Mouse (Mus musculus) layer of hippocampus, postnatal 36 days (tissue): ENCODE data around the gene Prkag3. TPM values are rescaled to one million over a fixed set of nuclear protein-coding genes. Genes with fewer than 3 reads are reported as not detected.

Experiments
- DNase-seq, 2 experiments: peaks; one replicate each; pipeline ENCODE4 v3.0.0; 2022
- total RNA-seq, 2 experiments: library from RNA; stranded (reverse); gene quantifications; 2 replicates each; pipeline ENCODE4 v1.2.3; 2021

Gene Prkag3
- not detected for total RNA-seq

GRCm38 (mm10) chr1:74748643-74749271 lies at the start of gene Prkag3:
TSS of gene Prkag3 (minus strand) at chr1:74749221.
- DNase-seq, result peak; percentile 27 to 42

- peak in 1 of 2 experiments; percentile 44 for DNase-seq
These were observed 48.4 kb upstream of the Prkag3 start for GRCm38 (mm10) chr1:74797459-74797858.

- no peak for DNase-seq
These were observed 46.1 kb upstream of the Prkag3 start for GRCm38 (mm10) chr1:74795145-74795529.

GRCm38 (mm10) chr1:74794487-74795144 lies 45.6 kb upstream of the Prkag3 start:
- DNase-seq, result no peak

GRCm38 (mm10) chr1:74792831-74793660 lies 44.0 kb upstream of the Prkag3 start:
- no peak for DNase-seq

GRCm38 (mm10) chr1:74791249-74791648 lies 42.2 kb upstream of the Prkag3 start, which contains the start of gene Wnt10a:
TSS of gene Wnt10a (plus strand) at chr1:74791516.
- no peak for DNase-seq

GRCm38 (mm10) chr1:74790095-74790494 lies 41.1 kb upstream of the Prkag3 start:
- no peak for DNase-seq

GRCm38 (mm10) chr1:74788603-74789176 lies 39.7 kb upstream of the Prkag3 start:
- DNase-seq, result no peak

GRCm38 (mm10) chr1:74787846-74788245 lies 38.8 kb upstream of the Prkag3 start:
- peak; percentile 72 to 78 for DNase-seq

- DNase-seq, result no peak
These were observed 35.2 kb upstream of the Prkag3 start for GRCm38 (mm10) chr1:74784041-74784759.

- DNase-seq, result no peak
These were observed 34.5 kb upstream of the Prkag3 start for GRCm38 (mm10) chr1:74783554-74783953.

- no peak for DNase-seq
These were observed 33.0 kb upstream of the Prkag3 start for GRCm38 (mm10) chr1:74782045-74782444.

GRCm38 (mm10) chr1:74778934-74779486 lies 30.0 kb upstream of the Prkag3 start:
- DNase-seq, result no peak

GRCm38 (mm10) chr1:74775816-74776215 lies 26.8 kb upstream of the Prkag3 start:
- DNase-seq, result no peak

GRCm38 (mm10) chr1:74774062-74774461 lies 25.0 kb upstream of the Prkag3 start:
- DNase-seq, result no peak

GRCm38 (mm10) chr1:74773136-74773535 lies 24.1 kb upstream of the Prkag3 start:
- DNase-seq, result peak in 1 of 2 experiments; percentile 48

GRCm38 (mm10) chr1:74771931-74772620 lies 23.1 kb upstream of the Prkag3 start:
- DNase-seq, result no peak

- no peak for DNase-seq
These were observed 22.7 kb upstream of the Prkag3 start, which contains the start of gene Wnt6 for GRCm38 (mm10) chr1:74771845-74771930. TSS of gene Wnt6 (plus strand) at chr1:74771892.

- DNase-seq, result no peak
These were observed 22.4 kb upstream of the Prkag3 start for GRCm38 (mm10) chr1:74771467-74771844.

- DNase-seq, result no peak
These were observed 21.9 kb upstream of the Prkag3 start for GRCm38 (mm10) chr1:74770727-74771466.

- DNase-seq, result peak in 1 of 2 experiments; percentile 64
These were observed 14.1 kb upstream of the Prkag3 start for GRCm38 (mm10) chr1:74763081-74763480.
